Mouse (Mus musculus): Measurements from ENCODE around the gene Gatb.

Gatb gene

DNA sequence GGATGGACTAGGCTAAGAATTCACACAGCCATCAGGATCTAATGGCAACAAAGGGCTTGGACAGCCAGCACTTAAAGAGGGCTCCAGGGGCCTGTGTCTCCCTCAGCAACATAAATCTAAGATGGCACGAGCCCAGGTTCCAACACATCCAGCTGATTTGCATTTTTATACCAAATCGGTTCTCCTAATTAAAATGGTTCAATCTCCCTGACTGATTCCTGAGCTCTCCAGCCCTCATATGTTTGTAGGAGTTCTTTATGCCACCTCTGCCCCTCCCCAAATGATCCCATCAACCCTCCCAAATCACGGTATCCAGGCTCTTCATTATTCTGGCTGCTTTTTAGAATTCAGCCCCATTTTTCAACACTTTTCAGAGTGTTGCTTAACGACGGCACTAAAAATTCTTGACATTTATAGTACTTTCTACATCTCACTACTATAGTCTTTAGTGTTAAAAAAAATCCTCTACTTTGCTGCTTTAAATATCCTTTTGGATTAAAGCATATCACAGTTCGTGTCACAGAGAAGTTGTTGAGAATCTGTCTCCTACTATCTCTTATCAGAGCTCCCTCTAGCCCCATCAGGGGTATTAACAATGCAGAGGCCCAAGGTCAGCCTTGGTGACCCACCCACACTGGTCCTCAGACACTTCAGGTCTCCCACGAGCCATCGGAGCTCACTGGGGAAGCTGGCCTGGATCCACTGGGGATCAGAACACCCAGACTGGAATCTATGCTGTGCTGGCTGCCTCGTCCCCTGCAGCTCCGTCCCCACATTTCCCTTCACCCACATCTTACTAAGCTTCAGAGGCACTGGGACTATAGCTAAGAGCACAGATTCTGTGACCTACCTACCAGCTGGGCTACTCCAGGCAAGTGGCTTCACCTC, 88.3 kb downstream of the Gatb start:
- DNase-seq: no peak

- DNase-seq: no peak
Measured at GRCm38 (mm10) chr3:85663826-85664225, 89.9 kb downstream of the Gatb start.

DNA sequence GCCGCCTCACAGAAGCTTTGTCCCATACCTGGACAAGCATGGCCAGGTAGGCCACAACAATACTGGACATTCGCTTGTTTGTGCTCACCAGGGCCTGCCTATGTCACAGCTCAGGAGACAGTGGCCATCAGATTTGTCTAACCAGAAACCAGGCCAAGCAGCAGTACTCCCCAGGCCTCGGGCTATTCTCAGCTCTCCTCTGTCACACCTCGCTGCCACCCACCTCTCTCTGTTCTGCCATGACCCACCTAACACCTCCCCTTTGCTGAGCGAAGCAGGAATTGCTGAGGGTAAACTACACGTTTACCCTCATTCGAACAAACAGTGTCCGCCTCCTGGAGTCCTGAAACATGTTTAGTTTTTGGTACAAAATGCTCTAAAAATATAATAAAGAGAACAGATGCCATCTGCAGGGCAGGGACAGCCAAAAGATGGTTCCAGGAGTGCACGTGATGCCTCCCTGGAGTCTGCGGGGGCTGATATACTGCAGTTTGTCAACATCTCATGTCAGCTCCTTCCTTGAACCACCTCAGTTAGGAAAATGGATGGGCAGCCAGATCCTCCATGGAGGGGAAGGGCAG, 90.8 kb downstream of the Gatb start:
- DNase-seq: peak; percentile 62 to 63

- no peak for DNase-seq
Measured at GRCm38 (mm10) chr3:85666166-85666565, 92.2 kb downstream of the Gatb start.

GRCm38 (mm10) chr3:85666736-85667135, 92.8 kb downstream of the Gatb start:
- no peak for DNase-seq

DNA sequence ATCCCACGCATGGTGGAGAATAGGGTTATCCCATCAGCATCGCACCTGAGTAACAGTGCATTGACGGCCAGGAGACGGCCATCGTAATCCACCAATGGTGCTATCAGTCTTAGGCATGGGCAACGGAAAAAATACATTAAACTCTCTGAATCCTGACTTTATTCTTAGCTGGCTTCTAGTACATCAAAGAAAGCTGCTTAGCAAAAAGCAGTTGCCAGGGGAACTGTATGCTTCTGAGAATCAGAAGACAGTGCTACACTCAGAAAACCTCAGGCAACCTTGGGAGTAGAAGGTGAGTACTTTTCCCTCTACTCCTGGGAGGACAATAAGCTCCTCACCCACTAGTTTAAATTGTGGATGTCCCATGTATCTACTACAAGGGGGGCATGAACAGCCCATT, 93.8 kb downstream of the Gatb start:
- no peak for DNase-seq

GRCm38 (mm10) chr3:85669844-85670243, 95.9 kb downstream of the Gatb start:
- no peak for DNase-seq

DNA sequence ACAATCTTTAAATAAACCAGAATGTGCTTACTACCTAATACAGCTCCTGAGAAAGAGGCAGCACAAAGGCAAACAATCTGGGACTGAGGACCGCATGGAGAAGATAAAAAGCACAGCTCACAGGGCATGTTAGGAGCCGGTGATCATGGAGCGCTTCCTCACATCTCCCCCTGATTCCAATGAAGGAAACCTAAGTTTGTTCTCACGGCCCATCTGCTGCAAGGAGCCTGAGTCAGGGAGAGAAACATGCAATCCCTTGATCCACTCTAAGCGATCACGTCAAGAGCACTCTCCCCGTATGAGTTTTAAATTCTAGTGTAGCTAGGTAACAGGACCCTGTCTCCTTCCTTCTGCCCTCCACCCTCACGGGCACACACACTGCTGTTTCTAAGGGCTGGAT, 103.2 kb downstream of the Gatb start:
- DNase-seq: no peak

DNA sequence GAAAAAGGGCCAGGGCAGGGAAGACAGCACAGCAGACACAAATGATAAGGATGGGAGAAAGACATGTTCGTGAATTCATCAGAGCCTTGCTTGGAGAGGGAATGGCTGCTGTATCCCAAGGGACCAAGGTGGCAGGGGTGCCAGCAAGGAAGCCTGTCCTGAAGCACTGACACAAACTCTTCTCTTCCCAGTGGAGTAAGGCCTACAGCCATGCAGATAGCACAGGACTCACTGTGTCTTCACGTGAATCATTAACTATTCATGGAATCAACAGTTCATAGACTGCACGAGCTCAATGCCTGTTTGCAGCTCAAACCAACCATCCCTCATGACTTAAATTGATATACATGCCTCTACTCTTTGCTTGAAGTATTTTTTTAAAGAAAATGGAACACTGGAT, 104.0 kb downstream of the Gatb start:
- no peak for DNase-seq

DNA sequence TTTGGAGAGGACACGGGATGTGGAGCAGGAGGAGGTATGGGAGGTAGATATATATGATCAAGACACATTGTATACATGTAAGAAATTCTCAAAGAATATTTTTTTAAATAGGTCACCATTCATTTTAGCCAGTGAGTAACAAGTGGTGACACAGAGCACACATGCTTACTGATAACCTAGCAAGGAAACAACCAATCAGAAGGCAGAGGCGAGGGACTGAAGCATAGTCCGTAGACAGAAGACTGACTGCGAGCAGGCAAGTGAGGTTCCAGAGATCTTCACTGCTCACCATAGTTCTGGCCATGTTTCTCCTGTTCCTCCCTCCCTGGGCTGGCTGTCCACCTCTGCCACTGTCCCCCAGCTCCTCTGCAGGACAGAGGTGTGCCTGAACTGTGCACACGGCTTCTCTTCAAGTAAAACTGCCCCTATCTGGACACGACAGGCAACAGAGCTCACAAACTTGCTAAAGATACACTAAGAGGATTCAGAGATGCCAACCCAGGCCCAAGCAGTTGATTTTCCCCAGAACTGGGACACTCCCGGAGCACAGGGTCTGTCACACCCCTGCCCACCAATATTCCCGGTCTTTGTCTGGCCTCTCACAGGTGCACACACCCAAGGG, 105.5 kb downstream of the Gatb start:
- no peak for DNase-seq

GRCm38 (mm10) chr3:85679960-85680359, 106.0 kb downstream of the Gatb start:
- DNase-seq: no peak

DNA sequence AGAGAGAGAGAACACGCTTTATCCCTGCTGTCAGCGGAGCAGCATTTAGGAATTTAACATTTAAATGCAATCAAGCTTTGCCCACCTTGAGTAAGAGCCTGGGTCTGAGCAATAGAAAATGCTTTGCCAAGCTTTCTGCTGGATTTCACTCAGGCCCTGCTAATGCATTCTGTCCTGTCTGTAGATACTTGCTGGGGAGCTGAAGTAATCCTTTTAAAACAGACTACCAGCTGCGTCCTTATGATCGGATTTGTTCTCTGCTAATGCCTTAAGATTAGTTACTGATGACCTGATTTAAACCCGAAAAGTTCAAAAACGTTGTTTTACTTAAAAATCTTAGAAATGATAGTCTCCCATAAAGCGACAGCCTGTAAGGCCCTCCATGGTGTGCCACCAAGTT, 107.2 kb downstream of the Gatb start:
- DNase-seq: no peak

GRCm38 (mm10) chr3:85683618-85684017, 109.7 kb downstream of the Gatb start:
- DNase-seq: no peak

DNA sequence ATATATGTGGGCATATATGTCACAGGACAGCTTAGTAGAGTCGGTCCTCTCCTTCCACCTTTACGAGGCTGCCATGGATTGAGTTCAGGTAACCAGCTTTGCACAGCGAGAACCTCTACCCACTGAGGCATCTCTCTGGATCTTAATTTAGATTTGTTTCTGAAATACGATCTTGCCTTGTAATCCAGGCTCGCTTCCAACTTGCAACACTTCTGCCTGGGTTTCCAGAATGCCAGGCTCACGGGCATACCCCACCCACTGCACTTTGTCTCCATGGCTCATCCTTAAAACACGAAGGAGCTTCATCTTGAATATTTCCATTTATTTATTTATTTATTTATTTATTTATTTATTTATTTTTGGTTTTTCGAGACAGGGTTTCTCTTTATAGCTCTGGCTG, 111.4 kb downstream of the Gatb start:
- no peak for DNase-seq

- DNase-seq: no peak
Measured at GRCm38 (mm10) chr3:85688341-85688740, 114.4 kb downstream of the Gatb start.

DNA sequence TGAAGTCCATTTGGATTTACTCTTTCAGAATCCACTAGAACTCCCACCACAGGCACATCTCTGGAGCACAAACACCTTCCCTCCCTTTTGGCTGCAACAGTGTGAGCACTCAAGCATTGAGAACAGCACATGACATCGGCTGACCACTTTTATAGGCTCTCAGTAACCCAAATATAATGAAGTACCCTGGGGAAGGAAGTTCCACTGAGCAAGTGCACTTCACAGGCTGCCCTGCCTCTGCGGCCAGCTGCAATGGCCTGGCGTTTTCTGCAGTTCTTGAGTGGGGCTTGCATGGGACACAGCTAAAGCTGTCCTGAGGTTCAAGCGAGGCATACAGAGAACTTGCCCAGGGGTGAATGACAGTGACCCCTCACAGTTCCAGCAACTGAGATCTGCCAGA, 117.2 kb downstream of the Gatb start:
- DNase-seq: no peak

GRCm38 (mm10) chr3:85693013-85693412, 119.1 kb downstream of the Gatb start:
- DNase-seq: no peak

DNA sequence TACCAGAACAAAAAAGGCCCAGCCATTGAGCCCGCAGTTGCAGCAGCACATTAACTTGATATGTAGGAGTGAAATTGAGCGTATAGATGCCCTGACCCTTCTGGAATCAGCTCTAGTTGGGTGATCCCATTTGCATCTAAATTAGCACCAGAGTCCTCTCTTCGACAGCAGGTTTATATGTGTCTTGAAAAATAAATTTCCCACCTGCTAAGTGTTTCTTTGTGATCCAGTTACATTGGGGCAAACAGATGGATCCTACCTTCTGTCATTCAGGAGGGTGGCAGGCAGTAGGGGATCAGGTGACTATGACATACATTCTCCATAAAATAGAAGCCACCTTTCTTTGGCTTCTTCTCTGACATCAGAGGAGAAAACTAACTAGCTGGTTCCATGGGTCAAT, 121.1 kb downstream of the Gatb start:
- DNase-seq: peak in 1 of 2 experiments; percentile 38

DNA sequence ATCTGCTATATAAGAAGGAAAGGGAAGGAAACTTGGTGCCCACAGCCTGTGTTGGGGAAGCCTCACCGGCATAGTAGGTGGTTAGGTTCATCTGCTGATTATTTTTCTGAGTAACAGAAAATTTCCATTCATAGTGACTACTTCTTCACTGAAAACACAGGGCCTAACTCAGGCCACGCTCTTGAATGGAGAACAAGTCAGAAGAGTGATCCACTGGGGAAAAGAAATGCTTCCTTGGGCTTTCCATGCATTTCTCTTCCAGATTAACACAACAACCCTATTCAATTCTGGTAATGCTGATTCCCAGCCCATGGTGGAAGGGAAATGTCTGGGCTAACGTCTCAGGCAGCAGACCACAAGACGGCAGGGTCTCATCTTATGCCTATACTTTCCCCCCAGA, 124.6 kb downstream of the Gatb start:
- DNase-seq: no peak

DNA sequence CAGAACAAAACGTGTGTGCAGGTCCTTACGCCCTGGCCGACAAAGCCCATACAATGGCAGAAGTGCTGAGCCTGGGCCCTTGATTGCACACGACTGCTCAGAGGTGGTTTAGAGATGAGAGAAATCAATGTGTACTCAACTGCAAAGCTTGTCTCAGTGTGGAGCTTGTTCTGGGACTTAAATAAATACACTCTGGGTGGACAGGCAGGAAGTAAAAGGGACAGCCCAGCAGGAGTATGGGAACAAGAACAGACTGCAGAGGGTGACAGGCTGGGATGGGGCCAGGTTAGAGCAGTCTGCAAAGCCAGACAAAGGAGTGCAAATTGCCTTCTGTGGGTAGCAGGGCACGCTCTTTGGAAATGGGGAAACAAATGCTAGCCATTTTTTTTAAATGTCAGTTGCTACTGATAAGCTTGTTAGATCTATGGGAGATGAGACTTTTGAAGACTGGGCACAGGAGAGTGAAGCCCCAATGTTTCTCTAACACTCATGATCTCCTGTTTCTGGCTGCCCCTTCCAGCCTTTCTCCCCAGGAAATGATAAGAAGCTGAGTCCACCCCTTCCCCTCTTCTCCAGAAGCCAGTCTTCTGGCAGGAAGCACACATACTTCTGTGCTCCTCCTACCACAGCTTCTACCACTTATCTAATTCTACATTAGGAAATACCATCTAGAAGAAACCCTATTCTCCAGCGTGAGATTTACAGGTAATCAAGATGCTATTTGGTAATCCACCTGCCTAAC, 129.4 kb downstream of the Gatb start:
- DNase-seq: peak; percentile 43 to 61
